Mouse (Mus musculus) limb, embryonic 10.5 days (tissue): Measurements from ENCODE around the gene Dnajb5. TPM values are rescaled to one million over a fixed set of nuclear protein-coding genes. Genes with fewer than 3 reads are reported as not detected.
A peak's percentile ranks its signal among the peaks of the same experiment; 100 is the strongest.
"Not testable (repeated sequence)": the region's sequence is repeated elsewhere in the genome, so short reads cannot be mapped to it uniquely, and the experiment has no call there.

Source experiments
- DNase-seq: peaks from one replicate; pipeline ENCODE4 v3.0.0-alpha.2; 2017; ENCODE audit warnings: low spot score
- H3K27ac ChIP-seq: fragments of 300-500 bp; sonication (generic); 2 replicates; pipeline ENCODE4 v1.5.1; 2016; ENCODE audit warnings: mild to moderate bottlenecking
- H3K27me3 ChIP-seq: fragments of 300-500 bp; sonication (generic); 2 replicates; pipeline ENCODE4 v1.6.1; 2016; ENCODE audit warnings: low read depth, mild to moderate bottlenecking; ENCODE audit not compliant: poor library complexity, severe bottlenecking
- H3K36me3 ChIP-seq: fragments of 300-500 bp; sonication (generic); 2 replicates; pipeline ENCODE4 v1.6.1; 2016; ENCODE audit warnings: mild to moderate bottlenecking, moderate library complexity
- H3K4me1 ChIP-seq: fragments of 300-500 bp; sonication (generic); 2 replicates; pipeline ENCODE4 v1.6.1; 2016
- H3K4me3 ChIP-seq: fragments of 300-500 bp; sonication (generic); 2 replicates; pipeline ENCODE4 v1.5.1; 2016; ENCODE audit warnings: mild to moderate bottlenecking, moderate library complexity
- H3K9me3 ChIP-seq: fragments of 300-500 bp; sonication (generic); replicated peaks from 2 replicates; pipeline ENCODE4 v1.6.1; 2016; ENCODE audit warnings: mild to moderate bottlenecking
- whole genome bisulfite sequencing: fragments of 180-500 bp; shearing (Covaris S2); methylation state at CpG from one replicate; pipeline ENCODE4 v1.1.7; 2016; 5-methylcytosine and 5-hydroxymethylcytosine counted together
- polyA plus RNA-seq: library from polyadenylated mRNA; unstranded; fragments of >200 nt; fragmentation: Nextera tagmentation; extraction: Ambion mirVana; gene quantifications from 2 replicates; pipeline ENCODE4 v1.2.1, GENCODE M21; 2016

Dnajb5 gene
- polyA plus RNA-seq, 1 experiment from 2014 or later = 8.8 TPM

DNA sequence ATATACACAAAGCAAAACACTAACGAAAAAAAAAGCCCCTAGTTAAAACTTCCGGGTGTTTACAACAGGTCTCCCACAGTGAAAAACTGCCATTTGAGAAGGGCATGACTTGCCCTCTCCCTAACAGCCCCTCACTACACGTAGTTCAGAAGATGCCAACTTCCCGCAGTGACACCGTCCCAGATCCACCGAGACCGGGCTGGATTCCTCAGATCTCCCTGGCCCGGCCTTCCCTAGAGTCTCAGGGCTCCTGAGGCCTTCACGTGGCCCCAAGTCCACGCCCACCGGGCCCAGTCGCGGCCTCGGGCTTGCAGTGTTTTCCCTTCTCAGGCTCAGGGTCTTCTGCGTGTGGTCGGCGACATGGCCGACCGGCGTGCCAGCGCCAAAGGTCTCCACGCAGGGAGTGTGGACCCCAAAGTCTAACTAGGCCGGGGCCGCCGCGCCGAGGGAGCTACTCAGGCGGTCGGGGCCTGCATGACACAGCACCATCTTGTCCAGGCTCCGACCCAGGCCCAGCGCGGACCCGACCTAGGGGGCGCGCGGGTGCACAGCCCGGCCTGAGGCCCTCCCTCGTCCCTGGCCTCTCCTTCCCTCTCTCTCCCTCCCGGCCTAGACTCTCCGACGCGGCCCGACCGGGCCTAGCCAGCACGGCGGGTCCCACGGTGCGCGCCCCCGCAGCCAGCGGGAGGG, 50.0 kb downstream of the Dnajb5 start:
- Histone ChIP-seq H3K27ac (peak overlapping the region; percentile 98), H3K4me3 (peak overlapping the region; percentile 76), H3K27me3 (no peaks in the 10 kb centered on the region), H3K9me3 (no peaks in the 10 kb centered on the region), H3K36me3 (peaks cover 53% of the 10 kb centered on the region), H3K4me1 (peaks cover 18% of the 10 kb centered on the region)
- WGBS = under 1% methylated on average over 51 of the region's 51 CpGs
- DNase-seq = peak; percentile 85

DNA sequence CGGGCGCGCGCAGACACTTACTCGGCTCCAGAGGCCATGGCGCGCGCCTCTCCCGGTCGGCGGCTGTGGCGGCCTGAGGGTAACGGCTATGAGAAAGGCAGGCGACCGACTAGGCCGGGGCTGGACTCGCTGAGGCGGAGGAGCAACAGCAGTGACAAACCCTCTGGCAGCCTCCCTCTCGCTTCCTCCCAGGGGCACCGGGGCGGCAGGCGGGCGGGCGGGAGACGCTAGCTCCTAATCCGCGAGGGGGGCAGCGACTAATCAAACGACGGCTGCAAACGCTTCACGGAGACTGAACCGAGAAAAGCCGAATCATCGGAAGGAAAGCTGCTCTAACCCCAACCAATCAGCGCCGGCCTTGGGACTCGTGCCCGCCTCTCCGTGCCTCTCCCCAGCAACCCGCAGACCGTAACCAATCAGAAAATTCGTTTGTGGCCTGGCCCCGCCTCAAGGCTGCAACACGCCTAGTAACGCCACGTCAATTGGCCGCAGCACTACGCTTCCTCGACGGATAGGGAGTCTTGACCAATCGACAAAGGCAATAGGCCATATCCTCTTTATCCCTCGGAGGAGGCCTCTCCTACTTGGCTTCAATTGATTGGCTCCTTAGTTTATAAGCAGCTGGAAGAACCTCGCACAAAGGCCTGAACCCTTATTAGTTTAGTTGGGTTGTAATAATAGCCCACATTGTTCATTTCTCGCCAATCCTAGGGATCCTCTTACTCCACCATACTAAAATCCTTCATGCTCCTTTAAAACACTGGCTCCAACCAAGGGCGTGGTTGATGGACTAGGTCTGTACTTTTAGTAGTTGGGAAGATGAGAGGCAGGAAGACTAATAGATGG, 50.8 kb downstream of the Dnajb5 start, which contains the start of gene Vcp:
TSS of gene Vcp (minus strand) at position 367 of the 846 bp plus-strand sequence.
- Histone ChIP-seq H3K36me3 (peaks cover 52% of the 10 kb centered on the region), H3K4me3 (peak within 1 kb of the TSS; percentile 76), H3K4me1 (peaks cover 18% of the 10 kb centered on the region), H3K27ac (peak within 1 kb of the TSS; percentile 98)
- 1% methylated on average over 53 of the region's 56 CpGs for WGBS
- not testable (repeated sequence) for H3K9me3 ChIP-seq, H3K27me3 ChIP-seq
- peak; percentile 96 for DNase-seq

DNA sequence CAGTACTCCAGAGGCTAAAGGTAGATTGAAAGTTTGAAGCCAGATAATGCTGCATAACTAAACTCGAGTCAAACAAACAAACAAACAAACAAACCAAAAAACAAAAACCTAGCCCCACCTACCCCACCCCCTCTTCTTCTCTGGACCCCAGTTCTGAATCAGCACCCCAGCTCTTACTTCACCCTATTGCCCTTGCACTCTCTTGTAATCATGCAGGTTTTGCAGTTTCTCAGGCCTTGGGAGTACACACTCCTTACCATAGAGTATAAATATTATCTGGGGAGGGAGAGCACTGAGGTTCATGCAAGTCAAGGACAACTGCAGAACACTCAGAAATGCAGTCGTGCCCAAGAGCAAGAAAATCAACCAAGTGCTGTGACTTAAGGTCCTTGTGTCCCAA, 51.7 kb downstream of the Dnajb5 start:
- WGBS = 95% methylated on average over 2 of the region's 2 CpGs
- peaks cover 18% of the 10 kb centered on the region for H3K4me1 ChIP-seq
- H3K9me3 ChIP-seq = no peaks in the 10 kb centered on the region
- H3K36me3 ChIP-seq = peaks cover 49% of the 10 kb centered on the region
- DNase-seq = no peak
- peak overlapping the region; percentile 98 for H3K27ac ChIP-seq
- H3K27me3 ChIP-seq = no peaks in the 10 kb centered on the region
- H3K4me3 ChIP-seq = no peak overlapping the region

DNA sequence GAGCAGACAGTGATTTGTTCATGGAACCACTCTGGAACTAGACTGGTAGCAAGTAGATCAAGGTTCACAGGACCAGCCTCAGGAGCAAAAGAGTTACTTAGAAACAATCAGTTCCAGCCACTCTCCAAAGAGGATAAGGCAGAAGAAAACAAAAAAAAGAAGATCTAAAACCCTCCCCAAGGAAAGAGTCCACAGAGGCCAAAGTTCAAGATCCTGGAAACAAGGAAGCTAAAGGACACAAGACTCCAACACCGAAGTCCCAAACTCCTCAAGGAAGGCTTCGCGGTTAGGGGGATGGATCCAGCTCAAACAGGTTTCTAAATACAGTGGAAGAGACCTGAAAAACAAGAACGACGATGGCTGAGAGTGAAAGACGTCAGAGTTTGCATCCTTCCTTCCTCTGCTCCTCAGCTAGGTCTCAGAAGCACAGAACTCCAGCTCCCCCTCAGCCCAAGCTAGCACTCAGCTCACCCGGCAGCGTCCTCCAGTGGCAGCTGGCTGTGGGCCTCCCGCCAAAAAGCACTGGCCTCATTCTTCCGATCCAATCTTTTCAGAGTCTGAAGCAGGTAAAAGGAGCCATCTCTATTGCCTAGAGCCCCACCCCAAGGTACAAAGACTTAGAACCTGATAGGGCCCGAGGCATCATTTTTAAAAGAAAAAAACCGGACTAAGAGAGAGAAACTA, 53.3 kb downstream of the Dnajb5 start:
- DNase-seq = no peak
- H3K27me3 ChIP-seq = no peaks in the 10 kb centered on the region
- H3K27ac ChIP-seq = no peak overlapping the region
- peaks cover 14% of the 10 kb centered on the region for H3K4me1 ChIP-seq
- WGBS = 77% methylated on average over 12 of the region's 12 CpGs
- no peak overlapping the region for H3K4me3 ChIP-seq
- H3K9me3 ChIP-seq = no peaks in the 10 kb centered on the region
- peaks cover 41% of the 10 kb centered on the region for H3K36me3 ChIP-seq

DNA sequence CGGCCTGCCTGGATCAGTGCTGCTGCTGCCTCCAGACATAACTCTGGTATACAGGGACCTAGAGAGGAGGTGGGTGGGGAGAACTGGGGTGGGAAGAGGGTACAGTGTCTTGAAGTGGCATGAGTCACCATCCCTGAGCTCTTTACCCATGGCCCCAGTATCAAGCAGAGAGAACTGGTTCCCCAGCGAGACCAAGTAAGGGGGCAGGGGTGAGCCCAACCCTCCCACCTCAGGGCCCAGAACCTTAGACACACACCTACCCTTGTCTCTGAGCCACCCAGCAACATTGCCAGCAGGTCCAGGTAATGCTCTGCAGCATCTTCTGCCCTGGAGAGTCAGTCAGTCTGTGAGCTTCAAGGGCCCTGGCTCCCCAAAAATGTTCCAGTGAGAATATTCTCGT, 55.3 kb downstream of the Dnajb5 start:
- H3K4me1 ChIP-seq = peaks cover 16% of the 10 kb centered on the region
- peaks cover 35% of the 10 kb centered on the region for H3K36me3 ChIP-seq
- H3K4me3 ChIP-seq = no peak overlapping the region
- no peak overlapping the region for H3K27ac ChIP-seq
- H3K27me3 ChIP-seq = no peaks in the 10 kb centered on the region
- 92% methylated on average over 3 of the region's 3 CpGs for WGBS
- no peaks in the 10 kb centered on the region for H3K9me3 ChIP-seq
- DNase-seq = no peak

DNA sequence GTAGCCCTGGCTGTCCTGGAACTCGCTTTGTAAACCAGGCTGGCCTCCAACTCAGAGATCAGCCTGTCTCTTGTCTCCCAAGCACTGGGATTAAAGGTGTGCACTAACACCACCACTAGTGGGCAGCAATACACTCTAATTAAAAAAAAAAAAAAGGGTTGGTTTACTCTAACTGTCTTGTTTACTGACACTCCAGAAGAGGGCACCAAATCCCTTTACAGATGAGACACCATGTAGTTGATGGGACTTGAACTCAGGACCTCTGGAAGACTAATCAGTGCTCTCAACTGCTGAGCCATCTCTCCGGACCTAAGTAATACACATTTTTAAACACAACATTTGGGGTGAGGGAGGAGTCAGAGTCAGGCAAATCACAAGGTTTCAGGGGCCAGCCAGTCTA, 56.2 kb downstream of the Dnajb5 start:
- WGBS = 57% methylated on average over 2 of the region's 2 CpGs
- DNase-seq = no peak

More for the DNA sequence above, 56.2 kb downstream of the Dnajb5 start:
- no peaks in the 10 kb centered on the region for H3K27me3 ChIP-seq
- H3K4me3 ChIP-seq = no peak overlapping the region
- peaks cover 15% of the 10 kb centered on the region for H3K4me1 ChIP-seq
- H3K27ac ChIP-seq = no peak overlapping the region
- H3K9me3 ChIP-seq = no peaks in the 10 kb centered on the region
- H3K36me3 ChIP-seq = peaks cover 35% of the 10 kb centered on the region

Other genes starting within 250 kb of the Dnajb5 start
- not detected in 2 replicates for gene 4930578G10Rik, start 214.3 kb upstream of the Dnajb5 start, polyA plus RNA-seq
- not detected in 2 replicates for gene Ccl19, start 193.2 kb upstream of the Dnajb5 start, polyA plus RNA-seq
- gene Ccl21a, start 175.8 kb upstream of the Dnajb5 start, polyA plus RNA-seq = not detected in 2 replicates
- not detected in 2 replicates for gene Fam205a1, start 95.9 kb upstream of the Dnajb5 start, polyA plus RNA-seq
- gene Gm12394, start 93.0 kb upstream of the Dnajb5 start, polyA plus RNA-seq = 0.06 TPM in 1 of 2 replicates, not detected in the other
- 0.10 TPM in 1 of 2 replicates, not detected in the other for gene Fam205c, start 75.6 kb upstream of the Dnajb5 start, polyA plus RNA-seq
- 0.16 TPM in 1 of 2 replicates, not detected in the other for gene Phf24, start 33.2 kb upstream of the Dnajb5 start, polyA plus RNA-seq
- gene 1700022I11Rik, start 19.8 kb downstream of the Dnajb5 start, polyA plus RNA-seq = 0.51 and 0.87 TPM in 2 replicates
- gene Vcp, start 50.7 kb downstream of the Dnajb5 start, polyA plus RNA-seq = 650 and 691 TPM in 2 replicates
- 25.5 and 26.8 TPM in 2 replicates for gene Fancg, start 60.7 kb downstream of the Dnajb5 start, polyA plus RNA-seq
- gene Pigo, start 76.0 kb downstream of the Dnajb5 start, polyA plus RNA-seq = 21.7 and 27.5 TPM in 2 replicates
- gene Stoml2, start 81.9 kb downstream of the Dnajb5 start, polyA plus RNA-seq = 484 and 538 TPM in 2 replicates
- 6.6 and 8.5 TPM in 2 replicates for gene Fam214b, start 96.4 kb downstream of the Dnajb5 start, polyA plus RNA-seq
- 0.92 and 2.1 TPM in 2 replicates for gene Unc13b, start 109.1 kb downstream of the Dnajb5 start, polyA plus RNA-seq